Mouse (Mus musculus): ENCODE measurements around the gene A630076J17Rik.

DNA sequence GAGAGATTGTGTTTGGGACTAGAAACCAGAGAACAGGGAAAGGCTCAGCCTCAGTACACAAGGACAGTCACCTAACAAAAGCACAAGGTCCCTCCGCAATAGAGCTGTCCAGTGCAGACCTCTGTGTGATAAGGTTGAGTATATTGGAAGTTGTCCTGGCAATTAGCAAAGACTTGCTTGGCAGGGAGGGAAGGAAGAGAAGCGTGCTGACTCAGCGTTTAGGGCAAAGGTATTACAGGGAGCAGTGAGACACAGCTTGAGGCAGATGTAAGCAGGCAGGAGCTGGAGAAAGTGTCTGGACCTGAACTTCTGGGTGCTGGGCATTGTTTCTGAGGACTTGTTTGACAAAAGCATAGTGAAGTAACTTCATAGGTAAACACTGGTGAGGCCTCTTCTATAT lies 25.6 kb downstream of the A630076J17Rik start:
- TF ChIP-seq GATA1 (IDR thresholded peaks at IDR 0.05; ENCODE audit: low read length): no peak
- no peak for TF ChIP-seq TAL1 (IDR thresholded peaks at IDR 0.05; ENCODE audit: low read length)

Measured in erythroblast, embryonic 14.5 days (primary cell).